ENCODE assay signal across 15 mouse cellular contexts in the genomic region with DNA sequence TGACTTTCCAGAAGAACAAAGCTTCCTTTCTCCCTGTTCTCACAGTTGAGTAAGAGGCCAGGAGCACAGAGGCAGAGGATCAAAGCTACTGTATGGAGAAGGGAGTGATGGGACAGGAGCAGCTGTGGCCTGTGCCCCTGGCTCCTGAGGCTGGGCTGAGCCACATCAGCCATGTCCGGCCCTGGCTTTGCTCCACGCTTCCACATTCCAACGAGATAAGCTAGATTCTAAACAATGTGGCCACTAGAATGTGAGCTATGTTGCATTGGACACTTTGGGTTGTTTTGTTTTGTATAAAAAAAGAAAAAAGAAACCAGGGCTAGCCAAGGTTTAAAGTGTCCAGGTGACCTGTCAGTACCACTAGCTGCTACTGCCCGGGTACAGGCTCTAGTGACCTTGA. TPM values are rescaled to one million over a fixed set of nuclear protein-coding genes. Genes with fewer than 3 reads are reported as not detected.
A peak's percentile ranks its signal among the peaks of the same experiment; 100 is the strongest.
DNase-seq lines count a peak whose midpoint lies in the region; ATAC-seq and TF ChIP-seq lines count a peak whose summit lies in the region.
"Had no signal": no experiment of that assay in that cellular context is flagged by ENCODE, and none has a peak within 500 bp of the region (broad histone marks: within the 10 kb centered on the region; RNA-seq: fewer than 3 reads in every experiment).

No protein-coding gene starts in this region.

- no peak overlapping the region for H3K9ac ChIP-seq in heart, embryonic 12.5 days
- no peak overlapping the region for H3K9ac ChIP-seq in kidney, postnatal 0 days (ENCODE audit: low read depth, low read length)
- H3K9ac ChIP-seq in forebrain, embryonic 14.5 days (ENCODE audit: low read length) = no peak overlapping the region
- H3K9ac ChIP-seq: liver, embryonic 15.5 days had no signal

- no peak overlapping the region for H3K4me2 ChIP-seq in heart, embryonic 12.5 days
- no peak overlapping the region for H3K4me2 ChIP-seq in kidney, postnatal 0 days (ENCODE audit: low read length)
- no peak overlapping the region for H3K4me2 ChIP-seq in forebrain, embryonic 14.5 days (ENCODE audit: low read length)
- H3K4me2 ChIP-seq: liver, embryonic 15.5 days had no signal

- no peaks in the 10 kb centered on the region for H3K9me3 ChIP-seq in heart, embryonic 12.5 days (replicated peaks)
- H3K9me3 ChIP-seq in kidney, postnatal 0 days (replicated peaks; ENCODE audit: low read length) = no peaks in the 10 kb centered on the region
- H3K9me3 ChIP-seq in forebrain, embryonic 14.5 days (replicated peaks; ENCODE audit: control insufficient read depth, low read length) = no peaks in the 10 kb centered on the region
- H3K9me3 ChIP-seq: G1E; liver, embryonic 15.5 days had no signal

- H3K4me3 ChIP-seq in kidney, adult 2 months (ENCODE audit: insufficient read depth, low read depth, low read length) = no peak overlapping the region
- H3K4me3 ChIP-seq in heart, embryonic 12.5 days = no peak overlapping the region
- H3K4me3 ChIP-seq in kidney, postnatal 0 days (replicated peaks; ENCODE audit: low read depth, low read length) = no peak overlapping the region
- H3K4me3 ChIP-seq in forebrain, embryonic 14.5 days (ENCODE audit: low read depth, low read length) = no peak overlapping the region
- H3K4me3 ChIP-seq: erythroblast, embryonic 14.5 days; liver, embryonic 15.5 days had no signal

- H3K27ac ChIP-seq in kidney, adult 2 months (ENCODE audit: insufficient read depth, low read depth, low read length) = peak overlapping the region; percentile 40; the same call in 1 of the 2 replicates
- peak overlapping the region; percentile 59 for H3K27ac ChIP-seq in heart, embryonic 12.5 days (ENCODE audit: poor library complexity, severe bottlenecking)
- H3K27ac ChIP-seq in kidney, postnatal 0 days = peak overlapping the region; percentile 20; the same call in 1 of the 2 replicates
- no peak overlapping the region for H3K27ac ChIP-seq in forebrain, embryonic 14.5 days (ENCODE audit: low read depth, low read length)
- H3K27ac ChIP-seq: liver, embryonic 15.5 days had no signal

- peaks cover 20% of the 10 kb centered on the region for H3K4me1 ChIP-seq in kidney, adult 2 months (ENCODE audit: control insufficient read depth, insufficient read depth, low read length)
- peaks cover 45% of the 10 kb centered on the region for H3K4me1 ChIP-seq in heart, embryonic 12.5 days (replicated peaks)
- H3K4me1 ChIP-seq in kidney, postnatal 0 days (replicated peaks; ENCODE audit: insufficient read depth, low read length) = peaks cover 8% of the 10 kb centered on the region
- H3K4me1 ChIP-seq in forebrain, embryonic 14.5 days (ENCODE audit: control insufficient read depth, insufficient read depth, low read length) = peaks cover 18% of the 10 kb centered on the region
- H3K4me1 ChIP-seq: liver, embryonic 15.5 days had no signal

- no peak for TF ChIP-seq POLR2A in kidney, adult 2 months (IDR thresholded peaks at IDR 0.05; ENCODE audit: low read depth, low read length)

- ATAC-seq in heart, embryonic 12.5 days (ENCODE audit: insufficient number of reproducible peaks, low FRiP score) = no peak
- ATAC-seq in kidney, postnatal 0 days (replicated peaks; ENCODE audit: low FRiP score, low read depth) = no peak
- ATAC-seq in forebrain, embryonic 14.5 days = no peak

- no peaks in the 10 kb centered on the region for H3K36me3 ChIP-seq in kidney, adult 2 months (ENCODE audit: control insufficient read depth, insufficient read depth, low read length)
- H3K36me3 ChIP-seq in heart, embryonic 12.5 days = peaks cover 64% of the 10 kb centered on the region
- peaks cover 33% of the 10 kb centered on the region for H3K36me3 ChIP-seq in kidney, postnatal 0 days (ENCODE audit: insufficient read depth, low read length)
- peaks cover 9% of the 10 kb centered on the region; the same call in 1 of the 2 replicates for H3K36me3 ChIP-seq in forebrain, embryonic 14.5 days (ENCODE audit: control insufficient read depth, insufficient read depth, low read length)

- peak; percentile 72 for DNase-seq in kidney, adult 2 months
- no peak for DNase-seq in kidney, adult 18-20 months
- DNase-seq in kidney, postnatal 0 days (ENCODE audit: low spot score) = peak; percentile 74
- peak; percentile 71 for DNase-seq in lung, postnatal 25 days (ENCODE audit: low spot score)
- no peak for DNase-seq in forebrain, embryonic 14.5 days (ENCODE audit: low spot score)
- no peak for DNase-seq in left cerebral cortex, adult 8-10 months (ENCODE audit: low spot score in 2 of 2)
- no peak for DNase-seq in layer of hippocampus, postnatal 14 days (ENCODE audit: low spot score in 2 of 2)
- DNase-seq: cerebellum, postnatal 25 days; thymus, postnatal 36 days had no signal

- TF ChIP-seq CTCF in kidney, adult 2 months (conservative IDR thresholded peaks at IDR 0.05; ENCODE audit: insufficient read depth, insufficient read length, low read depth, low read length) = no peak
- TF ChIP-seq CTCF in kidney, postnatal 0 days (IDR thresholded peaks at IDR 0.05; ENCODE audit: low read depth) = no peak

- WGBS in kidney, adult 2 months = 20% methylated on average over 4 of the region's 4 CpGs
- WGBS in heart, embryonic 12.5 days = 11% methylated on average over 4 of the region's 4 CpGs
- 50% methylated on average over 4 of the region's 4 CpGs for WGBS in kidney, postnatal 0 days
- 87% methylated on average over 4 of the region's 4 CpGs for WGBS in forebrain, embryonic 14.5 days

- H3K27me3 ChIP-seq in kidney, adult 2 months (replicated peaks; ENCODE audit: control insufficient read depth, insufficient read depth, low read length) = no peaks in the 10 kb centered on the region
- no peaks in the 10 kb centered on the region for H3K27me3 ChIP-seq in heart, embryonic 12.5 days (replicated peaks)
- no peaks in the 10 kb centered on the region for H3K27me3 ChIP-seq in kidney, postnatal 0 days (ENCODE audit: insufficient read depth, low read length)
- H3K27me3 ChIP-seq in forebrain, embryonic 14.5 days (replicated peaks; ENCODE audit: control insufficient read depth, insufficient read depth, low read length) = no peaks in the 10 kb centered on the region
- H3K27me3 ChIP-seq: liver, embryonic 15.5 days had no signal

RNA-seq across cellular contexts. Expression of a gene that starts 54.7 kb away (rescaled TPM):
- 15.7 and 18.3 TPM in 2 replicates for polyA plus RNA-seq in kidney, adult 2 months (2012; rRNA removed)
- polyA plus RNA-seq in heart, embryonic 12.5 days (2016; fragmentation: Nextera tagmentation; extraction: Ambion mirVana) = 23.2 and 26.2 TPM in 2 replicates
- polyA plus RNA-seq in kidney, postnatal 0 days (2015; fragmentation: Nextera tagmentation; extraction: Ambion mirVana) = 29.0 and 32.2 TPM in 2 replicates
- 50.1 and 61.6 TPM in 2 replicates for polyA plus RNA-seq in forebrain, embryonic 14.5 days (2014; fragmentation: Nextera tagmentation; extraction: Ambion mirVana)
- total RNA-seq in left cerebral cortex, adult 8-10 months (2022) = 10 to 100 TPM; 41.2 to 50.7 (median 46.4) TPM
- 10 to 100 TPM; 47.8 to 58.7 TPM for total RNA-seq in layer of hippocampus, postnatal 14 days (2021)

RNA-seq across cellular contexts. Expression of a gene that starts 54.9 kb away (rescaled TPM):
- 0.04 and 0.06 TPM in 2 replicates for polyA plus RNA-seq in kidney, adult 2 months (2012; rRNA removed)
- polyA plus RNA-seq in heart, embryonic 12.5 days (2016; fragmentation: Nextera tagmentation; extraction: Ambion mirVana) = 0.08 TPM in 1 of 2 replicates, not detected in the other
- polyA plus RNA-seq in kidney, postnatal 0 days (2015; fragmentation: Nextera tagmentation; extraction: Ambion mirVana) = 0.08 and 0.11 TPM in 2 replicates
- 0.06 and 0.07 TPM in 2 replicates for polyA plus RNA-seq in forebrain, embryonic 14.5 days (2014; fragmentation: Nextera tagmentation; extraction: Ambion mirVana)
- under 1 TPM in 2 of 4 experiments, not detected in 2; 0.11 to 0.19 TPM for total RNA-seq in left cerebral cortex, adult 8-10 months (2022)
- total RNA-seq in layer of hippocampus, postnatal 14 days (2021) = under 1 TPM; 0.14 to 0.16 TPM
- total RNA-seq: midbrain, postnatal 0 days had no signal
- polyA plus RNA-seq: erythroblast, embryonic 14.5 days; G1E; liver, embryonic 15.5 days; spleen, adult 2 months had no signal

Comparison
In these comparisons a context has a peak if more than half of its experiments do, and no peak if none do; other contexts are left out.
1. DNase-seq: peak in kidney, adult 2 months (single experiment), kidney, postnatal 0 days (single experiment) and lung, postnatal 25 days (single experiment); none in kidney, adult 18-20 months (single experiment), forebrain, embryonic 14.5 days (single experiment), left cerebral cortex, adult 8-10 months (0 of 2) and layer of hippocampus, postnatal 14 days (0 of 2).